Mouse (Mus musculus): ENCODE results near the gene Paqr6. TPM values are rescaled to one million over a fixed set of nuclear protein-coding genes. Genes with fewer than 3 reads are reported as not detected.

Paqr6 gene
- total RNA-seq, 2 experiments from 2014 or later = 0.39 to 0.42 TPM

- no peak for DNase-seq (ENCODE audit: low spot score)
- intact Hi-C loops (cut with DNase I) = loop anchor here (1.0 to 2.0 kb wide), 2 partner anchors 60 to 115 kb away; no protein-coding TSS in a partner anchor
Measured at GRCm38 (mm10) chr3:88407529-88407928, 43.1 kb downstream of the Paqr6 start.

DNA sequence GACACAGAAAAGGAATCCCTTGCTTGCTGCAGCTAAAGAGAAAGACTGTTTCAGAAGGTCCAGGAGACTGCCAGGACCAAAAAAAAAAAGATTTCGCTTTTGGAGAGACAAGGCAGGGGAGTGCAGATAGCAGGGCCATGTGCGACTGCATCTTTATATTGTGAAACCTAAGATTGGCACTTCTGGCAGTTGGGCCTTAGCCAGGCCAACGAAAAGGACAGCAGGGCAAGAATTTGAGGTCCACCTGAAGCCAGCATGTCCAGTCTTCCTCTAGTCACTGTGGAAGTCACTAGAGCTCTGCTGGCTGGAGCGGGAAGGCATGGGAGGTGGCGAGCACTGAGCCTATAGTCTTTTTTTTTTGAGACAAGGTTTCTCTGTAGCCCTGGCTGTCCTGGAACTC is 44.6 kb downstream of the Paqr6 start:
- intact Hi-C loops (cut with DNase I) = no loop called here
- no peak for DNase-seq (ENCODE audit: low spot score)

DNA sequence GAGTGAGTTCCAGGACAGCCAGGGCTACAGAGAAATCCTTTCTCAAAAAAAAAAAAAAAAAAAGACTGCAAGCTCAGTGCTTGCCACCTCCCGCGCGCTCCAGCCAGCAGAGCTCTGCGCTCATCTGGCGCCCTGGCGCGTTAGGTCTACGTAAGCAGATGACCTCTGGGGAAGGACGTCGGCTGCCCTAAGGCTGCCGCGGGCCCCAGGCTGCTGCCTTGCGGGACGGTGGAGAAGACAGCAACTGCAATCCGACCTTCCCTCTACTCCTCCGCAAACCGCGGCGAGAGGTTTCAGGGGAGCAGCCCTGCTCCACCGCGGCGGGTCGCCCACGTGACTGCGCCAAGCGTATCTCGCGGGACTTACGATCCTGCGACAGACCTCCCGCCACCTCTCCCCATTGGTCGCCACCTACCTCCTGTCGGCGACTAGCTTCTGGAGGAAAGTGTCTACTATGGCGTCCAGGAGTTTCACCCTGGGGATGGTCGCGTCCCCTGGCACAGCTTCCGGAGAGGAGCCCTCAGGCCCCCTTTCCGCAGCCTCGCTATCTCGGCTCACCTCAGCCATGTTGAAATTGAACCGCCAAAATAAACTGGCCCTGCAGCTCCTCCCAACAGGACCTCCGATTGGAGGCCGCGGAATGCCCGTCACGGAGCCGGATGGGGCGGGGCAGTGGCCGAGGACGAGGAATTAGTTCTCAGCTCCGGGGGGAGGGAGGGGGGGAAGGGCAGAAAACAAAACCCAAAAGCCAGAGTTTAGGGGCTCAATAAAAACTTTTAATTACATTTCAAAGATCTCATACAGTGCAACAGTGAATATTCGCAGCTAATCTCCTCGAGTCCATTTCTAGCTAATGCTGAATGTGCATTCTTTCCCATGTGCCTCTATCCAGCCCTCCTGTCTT is 45.6 kb downstream of the Paqr6 start, which contains the start of gene Pmf1:
Gene Pmf1, minus strand, starts transcription at position 591 of the 904 bp plus-strand sequence.
- intact Hi-C loops (cut with DNase I) = loop anchor here (2.0 kb wide), 1 partner anchor 15 kb away; the partner anchor contains the start of gene Slc25a44

GRCm38 (mm10) chr3:88410645-88411031 is 46.3 kb downstream of the Paqr6 start:
- intact Hi-C loops (cut with DNase I) = loop anchor here (2.0 kb wide), 1 partner anchor 14 kb away; the partner anchor contains the start of gene Slc25a44
- no peak for DNase-seq (ENCODE audit: low spot score)

More for the DNA sequence above, 45.6 kb downstream of the Paqr6 start, which contains the start of gene Pmf1:
- DNase-seq (ENCODE audit: low spot score) = peak; percentile 92

- intact Hi-C loops (cut with DNase I) = loop anchor here (2.0 kb wide), 1 partner anchor 13 kb away; the partner anchor contains the start of gene Slc25a44
- DNase-seq (ENCODE audit: low spot score) = no peak
Measured at GRCm38 (mm10) chr3:88411681-88412080, 47.3 kb downstream of the Paqr6 start.

- no peak for DNase-seq (ENCODE audit: low spot score)
- intact Hi-C loops (cut with DNase I) = no loop called here
Measured at GRCm38 (mm10) chr3:88412636-88413035, 48.3 kb downstream of the Paqr6 start.

DNA sequence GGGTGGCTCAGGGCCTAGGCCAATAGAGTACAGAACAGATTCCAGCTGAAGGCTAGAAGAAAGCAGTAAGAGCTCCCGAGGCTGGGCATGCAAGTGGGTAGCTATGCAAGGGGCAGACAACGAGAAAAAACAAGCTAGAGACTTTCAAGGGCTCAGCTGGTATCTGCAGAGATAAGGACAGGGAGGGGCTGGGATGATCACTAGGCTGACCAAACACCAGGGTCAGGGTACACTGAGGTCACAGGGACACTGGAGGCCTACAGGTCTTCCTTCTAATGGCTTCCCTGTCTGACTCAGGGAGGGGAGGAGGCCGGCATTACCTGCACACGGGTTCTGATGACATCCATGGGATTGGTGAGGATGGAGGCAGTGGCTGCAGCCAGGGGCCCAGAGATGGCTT is 51.3 kb downstream of the Paqr6 start:
- no peak for DNase-seq (ENCODE audit: low spot score)
- intact Hi-C loops (cut with DNase I) = no loop called here

DNA sequence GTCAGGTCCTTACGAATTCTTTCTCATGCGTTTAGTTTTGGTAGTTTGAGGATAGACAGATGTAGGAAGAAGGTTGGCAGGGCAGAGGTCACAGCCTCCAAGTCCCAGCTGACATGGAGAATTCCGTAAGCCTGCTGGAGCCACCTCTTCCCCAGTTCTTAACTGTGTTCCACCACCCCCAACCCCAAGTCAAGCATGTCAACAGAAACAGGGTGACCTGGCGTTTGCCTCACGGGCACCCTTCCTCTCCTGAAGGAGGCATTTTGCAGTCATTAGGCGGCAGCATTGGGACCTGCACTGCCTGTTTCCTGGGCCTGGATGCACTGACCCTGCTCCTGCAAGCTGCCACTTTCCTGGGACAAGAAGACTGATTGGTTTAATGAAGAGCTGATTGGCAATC is 53.6 kb downstream of the Paqr6 start:
- no peak for DNase-seq (ENCODE audit: low spot score)
- intact Hi-C loops (cut with DNase I) = no loop called here

Other genes starting within 250 kb of the Paqr6 start
- gene Mef2d, start 222.2 kb upstream of the Paqr6 start, total RNA-seq (2021) = 100 to 1,000 TPM; 111 to 122 TPM
- not detected for gene Rhbg, start 109.9 kb upstream of the Paqr6 start, total RNA-seq (2021)
- gene Gm38392, start 77.4 kb upstream of the Paqr6 start, total RNA-seq (2021) = under 1 TPM in 1 of 2 experiments, not detected in 1; 0.22 TPM
- gene Tsacc, start 67.6 kb upstream of the Paqr6 start, total RNA-seq (2021) = 1 to 10 TPM; 4.8 to 5.4 TPM
- 100 to 1,000 TPM; 184 to 199 TPM for gene Cct3, start 67.5 kb upstream of the Paqr6 start, total RNA-seq (2021)
- 10 to 100 TPM; 71.9 to 79.7 TPM for gene Glmp, start 39.6 kb upstream of the Paqr6 start, total RNA-seq (2021)
- 1 to 10 TPM; 1.8 to 2.2 TPM for gene Tmem79, start 28.4 kb upstream of the Paqr6 start, total RNA-seq (2021)
- 10 to 100 TPM; 42.9 to 45.5 TPM for gene Smg5, start 28.3 kb upstream of the Paqr6 start, total RNA-seq (2021)
- not detected for gene Bglap3, start 8.2 kb downstream of the Paqr6 start, total RNA-seq (2021)
- gene Bglap2, start 14.1 kb downstream of the Paqr6 start, total RNA-seq (2021) = not detected
- not detected for gene Bglap, start 19.9 kb downstream of the Paqr6 start, total RNA-seq (2021)
- gene Pmf1, start 45.7 kb downstream of the Paqr6 start, total RNA-seq (2021) = 10 to 100 TPM; 19.1 to 20.5 TPM
- 10 to 100 TPM; 11.2 to 13.2 TPM for gene Slc25a44, start 60.6 kb downstream of the Paqr6 start, total RNA-seq (2021)
- gene Sema4a, start 96.6 kb downstream of the Paqr6 start, total RNA-seq (2021) = 1 to 10 TPM; 1.9 to 3.7 TPM
- 100 to 1,000 TPM; 121 to 132 TPM for gene Lmna, start 145.4 kb downstream of the Paqr6 start, total RNA-seq (2021)
- under 1 TPM; 0.39 to 0.61 TPM for gene Mex3a, start 167.8 kb downstream of the Paqr6 start, total RNA-seq (2021)
- gene Rab25, start 183.7 kb downstream of the Paqr6 start, total RNA-seq (2021) = not detected
- gene Lamtor2, start 188.5 kb downstream of the Paqr6 start, total RNA-seq (2021) = 10 to 100 TPM; 84.2 to 92.5 TPM
- gene Ubqln4, start 189.2 kb downstream of the Paqr6 start, total RNA-seq (2021) = 10 to 100 TPM; 67.4 to 71.2 TPM
- 10 to 100 TPM; 80.7 to 93.3 TPM for gene Ssr2, start 211.3 kb downstream of the Paqr6 start, total RNA-seq (2021)
- 10 to 100 TPM; 42.6 to 51.8 TPM for gene Arhgef2, start 241.4 kb downstream of the Paqr6 start, total RNA-seq (2021)